In the genomic region with DNA sequence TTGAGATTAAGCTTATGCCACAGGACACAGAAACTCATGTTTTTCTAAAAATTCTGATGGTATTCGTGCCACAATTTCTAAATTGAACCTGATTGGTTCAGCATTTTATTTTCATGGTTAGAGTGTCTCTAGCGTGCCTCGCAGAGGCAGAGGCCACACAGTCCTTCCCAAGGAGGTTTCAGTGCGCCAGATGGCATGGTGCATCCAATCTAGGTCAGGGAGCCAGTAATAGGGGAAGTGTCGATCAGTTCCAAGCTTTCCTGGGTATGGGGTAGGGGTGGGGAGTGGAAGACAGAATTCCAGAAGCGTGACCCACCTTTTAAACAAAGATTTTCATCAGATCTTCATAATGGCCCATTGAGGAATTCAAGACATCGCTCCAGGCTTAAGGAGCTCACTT, we compare ENCODE assay signal across 29 mouse cellular contexts. TPM values are rescaled to one million over a fixed set of nuclear protein-coding genes. Genes with fewer than 3 reads are reported as not detected.
A peak's percentile ranks its signal among the peaks of the same experiment; 100 is the strongest.
DNase-seq lines count a peak whose midpoint lies in the region; ATAC-seq lines count a peak whose summit lies in the region.
"Had no signal": no experiment of that assay in that cellular context is flagged by ENCODE, and none has a peak within 500 bp of the region (broad histone marks: within the 10 kb centered on the region; RNA-seq: fewer than 3 reads in every experiment).

No protein-coding gene starts in this region.

- no peak overlapping the region for H3K9ac ChIP-seq in hindbrain, embryonic 16.5 days (ENCODE audit: low read depth, low read length)
- H3K9ac ChIP-seq in hindbrain, embryonic 14.5 days, result no peak overlapping the region
- H3K9ac ChIP-seq: embryonic facial prominence, embryonic 15.5 days; heart, embryonic 15.5 days; limb, embryonic 12.5 days; liver, embryonic 15.5 days; lung, embryonic 14.5 days; neural tube, embryonic 12.5 days; stomach, embryonic 15.5 days had no signal

- H3K27ac ChIP-seq in hindbrain, embryonic 16.5 days (ENCODE audit: low read depth, low read length), result no peak overlapping the region
- no peak overlapping the region for H3K27ac ChIP-seq in hindbrain, embryonic 14.5 days
- H3K27ac ChIP-seq: embryonic facial prominence, embryonic 10.5 days; embryonic facial prominence, embryonic 15.5 days; heart, embryonic 10.5 days; limb, embryonic 12.5 days; liver, embryonic 15.5 days; midbrain, embryonic 10.5 days; neural tube, embryonic 12.5 days; stomach, embryonic 15.5 days had no signal

- DNase-seq in hindbrain, embryonic 14.5 days (ENCODE audit: low spot score), result no peak
- DNase-seq in cerebellum, adult 18-20 months, result peak; percentile 76 to 88
- DNase-seq in cerebellum, postnatal 10 days, result peak; percentile 77 to 85
- DNase-seq in retina, postnatal 1 day, result peak; percentile 65
- DNase-seq in urinary bladder, postnatal 4 days (ENCODE audit: low spot score in 2 of 2), result no peak
- no peak for DNase-seq in urinary bladder, postnatal 10 days (ENCODE audit: low spot score)
- DNase-seq: adrenal gland, postnatal 10 days; gastrocnemius, postnatal 25 days; heart, adult 11 months; kidney, adult 9 months; kidney, postnatal 10 days; layer of hippocampus, adult 9-11 months; lung, embryonic 14.5 days; lung, postnatal 14 days; right cerebral cortex, postnatal 14 days had no signal

- H3K4me1 ChIP-seq in hindbrain, embryonic 16.5 days (ENCODE audit: control insufficient read depth, insufficient read depth, low read depth, low read length), result peaks cover 2% of the 10 kb centered on the region
- H3K4me1 ChIP-seq in hindbrain, embryonic 14.5 days (replicated peaks; ENCODE audit: control insufficient read depth, insufficient read depth, low read length), result 0 out of 2 replicates have a peak, but pooled peaks cover 4% of the 10 kb centered on the region
- H3K4me1 ChIP-seq: embryonic facial prominence, embryonic 15.5 days; limb, embryonic 12.5 days; liver, embryonic 15.5 days; stomach, embryonic 15.5 days had no signal

- H3K4me3 ChIP-seq in hindbrain, embryonic 16.5 days (ENCODE audit: low read length), result no peak overlapping the region
- H3K4me3 ChIP-seq in hindbrain, embryonic 14.5 days (replicated peaks; ENCODE audit: low read length), result no peak overlapping the region
- H3K4me3 ChIP-seq: embryonic facial prominence, embryonic 10.5 days; embryonic facial prominence, embryonic 15.5 days; heart, embryonic 10.5 days; heart, embryonic 15.5 days; limb, embryonic 12.5 days; liver, embryonic 15.5 days; midbrain, embryonic 10.5 days; myocyte; neural tube, embryonic 12.5 days; stomach, embryonic 15.5 days had no signal

- WGBS in hindbrain, embryonic 16.5 days, result 79% methylated on average over 7 of the region's 7 CpGs
- WGBS in hindbrain, embryonic 14.5 days, result 84% methylated on average over 7 of the region's 7 CpGs

- peak; percentile 52; the same call in 1 of the 2 replicates for ATAC-seq in hindbrain, embryonic 16.5 days
- no peak for ATAC-seq in hindbrain, embryonic 14.5 days (ENCODE audit: low FRiP score)
- ATAC-seq: forebrain, embryonic 14.5 days; intestine, embryonic 16.5 days had no signal

- H3K27me3 ChIP-seq in hindbrain, embryonic 16.5 days (replicated peaks; ENCODE audit: control insufficient read depth, insufficient read depth, low read length), result no peaks in the 10 kb centered on the region
- no peaks in the 10 kb centered on the region for H3K27me3 ChIP-seq in hindbrain, embryonic 14.5 days (ENCODE audit: control insufficient read depth, insufficient read depth, low read length)
- H3K27me3 ChIP-seq: embryonic facial prominence, embryonic 15.5 days; heart, embryonic 15.5 days; limb, embryonic 12.5 days; liver, embryonic 15.5 days; neural tube, embryonic 12.5 days; stomach, embryonic 15.5 days had no signal

- no peaks in the 10 kb centered on the region for H3K36me3 ChIP-seq in hindbrain, embryonic 16.5 days (ENCODE audit: control insufficient read depth, insufficient read depth, low read length)
- no peaks in the 10 kb centered on the region for H3K36me3 ChIP-seq in hindbrain, embryonic 14.5 days (replicated peaks; ENCODE audit: control insufficient read depth, insufficient read depth)
- H3K36me3 ChIP-seq: embryonic facial prominence, embryonic 10.5 days; embryonic facial prominence, embryonic 15.5 days; G1E; heart, embryonic 10.5 days; heart, embryonic 15.5 days; limb, embryonic 12.5 days; liver, embryonic 15.5 days; midbrain, embryonic 10.5 days; neural tube, embryonic 12.5 days; stomach, embryonic 15.5 days had no signal

- no peaks in the 10 kb centered on the region for H3K9me3 ChIP-seq in hindbrain, embryonic 16.5 days (ENCODE audit: control insufficient read depth, low read length)
- H3K9me3 ChIP-seq in hindbrain, embryonic 14.5 days (ENCODE audit: control insufficient read depth, low read length), result no peaks in the 10 kb centered on the region
- H3K9me3 ChIP-seq: embryonic facial prominence, embryonic 10.5 days; embryonic facial prominence, embryonic 15.5 days; heart, embryonic 10.5 days; heart, embryonic 15.5 days; limb, embryonic 12.5 days; liver, embryonic 15.5 days; midbrain, embryonic 10.5 days; neural tube, embryonic 12.5 days; stomach, embryonic 15.5 days had no signal

- H3K4me2 ChIP-seq in hindbrain, embryonic 16.5 days (ENCODE audit: low read length), result no peak overlapping the region
- H3K4me2 ChIP-seq in hindbrain, embryonic 14.5 days (replicated peaks), result no peak overlapping the region
- H3K4me2 ChIP-seq: embryonic facial prominence, embryonic 15.5 days; limb, embryonic 12.5 days; liver, embryonic 15.5 days; lung, embryonic 14.5 days; neural tube, embryonic 12.5 days; stomach, embryonic 15.5 days had no signal

RNA-seq across cellular contexts. Expression of a gene that starts 36.5 kb away (rescaled TPM):
- 81.6 and 88.9 TPM in 2 replicates for polyA plus RNA-seq in hindbrain, embryonic 16.5 days (2015; fragmentation: Nextera tagmentation; extraction: Ambion mirVana)
- 109 and 117 TPM in 2 replicates for polyA plus RNA-seq in hindbrain, embryonic 14.5 days (2014; fragmentation: Nextera tagmentation; extraction: Ambion mirVana)
- polyA plus RNA-seq: G1E had no signal

Comparison
In these comparisons a context has a peak if more than half of its experiments do, and no peak if none do; other contexts are left out.
1. DNase-seq: peak in cerebellum, adult 18-20 months (2 of 2), cerebellum, postnatal 10 days (2 of 2) and retina, postnatal 1 day (single experiment); none in hindbrain, embryonic 14.5 days (single experiment), urinary bladder, postnatal 4 days (0 of 2) and urinary bladder, postnatal 10 days (single experiment).